Mouse (Mus musculus) hindbrain, embryonic 16.5 days (tissue): ENCODE measurements around the gene Rusc1. TPM values are rescaled to one million over a fixed set of nuclear protein-coding genes. Genes with fewer than 3 reads are reported as not detected.

Source experiments
- ATAC-seq: fragments of 200-750 bp; cut with Nextera tagmentation; 2 replicates; pipeline ENCODE4 v1.8.0; 2017; ENCODE audit warnings: moderate TSS enrichment, moderate library complexity
- H3K27ac ChIP-seq: fragments of 300-500 bp; sonication (generic); 2 replicates; pipeline ENCODE4 v1.5.1; 2014; ENCODE audit warnings: low read depth, mild to moderate bottlenecking, control low read depth, low read length, moderate library complexity
- H3K27me3 ChIP-seq: fragments of 300-500 bp; sonication (generic); replicated peaks from 2 replicates; pipeline ENCODE4 v1.6.1; 2014; ENCODE audit warnings: low read length; ENCODE audit not compliant: control insufficient read depth, insufficient read depth
- H3K36me3 ChIP-seq: fragments of 300-500 bp; sonication (generic); 2 replicates; pipeline ENCODE4 v1.6.1; 2014; ENCODE audit warnings: mild to moderate bottlenecking, low read length, moderate library complexity, mixed read lengths; ENCODE audit not compliant: control insufficient read depth, insufficient read depth
- H3K4me1 ChIP-seq: fragments of 300-500 bp; sonication (generic); 2 replicates; pipeline ENCODE4 v1.6.1; 2014; ENCODE audit warnings: low read depth, low read length; ENCODE audit not compliant: control insufficient read depth, insufficient read depth
- H3K4me2 ChIP-seq: fragments of 300-500 bp; sonication (generic); 2 replicates; pipeline ENCODE4 v1.6.1; 2014; ENCODE audit warnings: mild to moderate bottlenecking, low read length, control low read depth, moderate library complexity
- H3K4me3 ChIP-seq: fragments of 300-500 bp; sonication (generic); 2 replicates; pipeline ENCODE4 v1.5.1; 2014; ENCODE audit warnings: mild to moderate bottlenecking, low read length, control low read depth, moderate library complexity
- H3K9ac ChIP-seq: fragments of 300-500 bp; sonication (generic); 2 replicates; pipeline ENCODE4 v1.6.1; 2014; ENCODE audit warnings: low read depth, mild to moderate bottlenecking, control low read depth, low read length, moderate library complexity
- H3K9me3 ChIP-seq: fragments of 300-500 bp; sonication (generic); 2 replicates; pipeline ENCODE4 v1.6.1; 2014; ENCODE audit warnings: mild to moderate bottlenecking, low read length, moderate library complexity; ENCODE audit not compliant: control insufficient read depth
- WGBS: fragments of 180-500 bp; shearing (Covaris S2); extraction: QIAGEN DNeasy Blood & Tissue Kit; methylation state at CpG from one replicate; pipeline ENCODE4 v1.1.7; 2014; 5-methylcytosine and 5-hydroxymethylcytosine counted together
- polyA plus RNA-seq: library from polyadenylated mRNA; unstranded; fragments of >200 nt; fragmentation: Nextera tagmentation; extraction: Ambion mirVana; gene quantifications from 2 replicates; pipeline ENCODE4 v1.2.1, GENCODE M21; 2015

Gene Rusc1
- polyA plus RNA-seq, 1 experiment from 2014 or later, result 101 TPM

DNA sequence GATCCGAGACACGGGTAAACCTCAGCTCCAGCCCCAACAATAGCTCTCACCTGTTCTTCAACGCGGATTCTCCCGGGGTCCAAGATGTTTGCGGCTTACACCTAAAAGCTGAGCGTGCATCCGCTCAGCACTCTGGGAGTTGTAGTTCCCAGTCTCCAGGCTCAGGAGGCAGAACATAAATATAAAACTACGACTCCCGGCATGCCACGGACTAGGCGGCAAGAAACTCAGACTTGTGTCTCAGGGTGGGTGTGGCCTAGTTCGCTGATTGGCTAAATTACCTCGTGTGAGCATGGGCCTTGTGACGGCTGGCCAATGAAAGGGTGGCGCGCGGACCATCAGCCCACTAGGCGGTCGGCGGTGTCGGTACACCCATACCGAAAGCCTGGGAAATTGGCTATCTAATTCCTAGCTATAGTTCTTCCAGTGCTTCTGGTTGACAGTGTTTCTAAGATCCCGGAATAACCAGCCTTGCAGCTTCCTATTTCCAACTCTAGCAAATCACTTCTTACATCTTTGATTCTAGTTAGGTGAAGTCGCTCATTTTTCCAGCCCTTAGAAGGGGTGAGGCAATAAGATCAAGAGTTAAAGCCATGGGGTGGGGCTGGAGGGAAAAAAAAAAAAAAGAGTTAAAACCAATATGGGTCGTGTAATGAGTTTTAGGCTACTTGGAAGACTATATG, 8.8 kb upstream of the Rusc1 start, which contains the start of gene Fdps:
Gene Fdps, minus strand, starts transcription at position 148 of the 683 bp plus-strand sequence.
- Histone ChIP-seq H3K9me3 (no peaks in the 10 kb centered on the region), H3K4me3 (peak within 1 kb of the TSS; percentile 62), H3K36me3 (peaks cover 9% of the 10 kb centered on the region), H3K27me3 (no peaks in the 10 kb centered on the region), H3K9ac (peak within 1 kb of the TSS; percentile 72), H3K4me1 (peaks cover 27% of the 10 kb centered on the region), H3K4me2 (peak within 1 kb of the TSS; percentile 87), H3K27ac (peak within 1 kb of the TSS; percentile 86)
- WGBS, result 0% methylated on average over 26 of the region's 26 CpGs
- peak; percentile 99 for ATAC-seq

DNA sequence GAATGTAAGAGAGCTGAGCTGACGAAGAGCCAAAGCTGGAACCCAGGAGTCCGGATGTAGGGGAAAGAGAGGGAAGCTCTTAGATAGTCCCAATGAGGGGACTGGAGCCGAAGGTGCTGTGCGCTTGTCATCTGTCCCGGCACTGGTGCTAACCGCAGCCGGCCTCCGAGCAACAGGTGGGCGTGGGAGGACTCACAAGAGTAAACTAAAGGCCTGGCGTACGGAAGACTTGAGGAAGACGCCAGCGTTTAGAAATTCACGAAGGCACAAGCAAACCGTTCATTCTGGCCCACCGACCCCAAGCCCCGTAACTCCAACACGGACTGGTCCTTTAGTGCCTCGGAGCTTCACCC, 8.3 kb upstream of the Rusc1 start:
- peak; percentile 35 for ATAC-seq
- 0% methylated on average over 19 of the region's 19 CpGs for WGBS

DNA sequence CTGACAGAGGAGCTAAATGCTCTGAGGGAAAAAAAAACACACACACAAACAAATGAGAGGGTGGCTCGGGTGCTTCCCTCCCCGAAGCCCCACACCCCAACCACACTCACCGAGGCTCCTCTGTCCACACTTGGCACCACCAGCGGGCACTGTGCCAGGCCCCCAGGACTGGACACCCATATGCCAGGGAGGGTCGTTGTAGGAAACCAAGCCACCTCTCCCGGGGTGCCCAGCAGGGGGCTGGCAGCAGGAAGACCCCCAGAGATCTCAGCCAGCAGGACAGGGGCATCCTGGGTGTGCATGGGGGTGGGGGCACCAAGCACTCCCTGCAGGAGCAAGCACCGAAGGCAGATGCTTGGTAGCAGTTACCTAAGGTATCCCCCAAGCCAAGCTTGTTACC, 7.7 kb upstream of the Rusc1 start, which contains the start of gene Gm43738:
Gene Gm43738, minus strand, starts transcription at position 289 of the 400 bp plus-strand sequence.
- Histone ChIP-seq H3K4me3 (peak within 1 kb of the TSS; percentile 62), H3K27ac (peak within 1 kb of the TSS; percentile 70), H3K4me2 (peak within 1 kb of the TSS; percentile 87), H3K4me1 (peaks cover 27% of the 10 kb centered on the region), H3K9ac (peak within 1 kb of the TSS; percentile 72), H3K27me3 (no peaks in the 10 kb centered on the region), H3K36me3 (peaks cover 17% of the 10 kb centered on the region), H3K9me3 (no peaks in the 10 kb centered on the region)
- ATAC-seq, result no peak
- WGBS, result 34% methylated on average over 7 of the region's 7 CpGs

More for the DNA sequence above, 8.3 kb upstream of the Rusc1 start:
- Histone ChIP-seq H3K27me3 (no peaks in the 10 kb centered on the region), H3K36me3 (peaks cover 12% of the 10 kb centered on the region), H3K4me1 (peaks cover 27% of the 10 kb centered on the region), H3K4me2 (peak overlapping the region; percentile 87), H3K9me3 (no peaks in the 10 kb centered on the region), H3K4me3 (peak overlapping the region; percentile 62), H3K9ac (peak overlapping the region; percentile 72), H3K27ac (peak overlapping the region; percentile 70)

DNA sequence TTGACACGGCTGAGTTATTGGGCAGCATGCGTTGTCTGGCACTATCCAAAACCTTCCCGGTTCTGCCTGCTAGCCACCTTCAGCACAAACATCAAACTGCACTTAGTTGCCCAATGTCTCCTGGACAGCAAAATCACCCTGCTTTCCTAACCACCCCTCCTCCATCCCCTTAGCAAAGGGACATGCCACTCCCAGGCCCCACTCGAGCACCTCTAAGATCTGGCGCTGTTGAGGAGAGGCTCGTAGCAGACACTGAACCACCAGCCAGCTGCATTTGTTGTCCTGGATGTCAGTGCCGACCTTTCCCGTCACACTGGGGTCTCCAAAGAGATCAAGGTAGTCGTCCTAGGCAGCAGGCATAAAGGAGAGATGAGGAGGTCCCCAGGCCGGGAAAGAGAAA, 910 bp upstream of the Rusc1 start:
- WGBS, result 84% methylated on average over 10 of the region's 10 CpGs
- Histone ChIP-seq H3K9ac (no peak overlapping the region), H3K27ac (no peak overlapping the region), H3K4me3 (no peak overlapping the region), H3K4me1 (peaks cover 15% of the 10 kb centered on the region), H3K4me2 (no peak overlapping the region), H3K9me3 (no peaks in the 10 kb centered on the region), H3K36me3 (peaks cover 24% of the 10 kb centered on the region), H3K27me3 (no peaks in the 10 kb centered on the region)
- no peak for ATAC-seq

DNA sequence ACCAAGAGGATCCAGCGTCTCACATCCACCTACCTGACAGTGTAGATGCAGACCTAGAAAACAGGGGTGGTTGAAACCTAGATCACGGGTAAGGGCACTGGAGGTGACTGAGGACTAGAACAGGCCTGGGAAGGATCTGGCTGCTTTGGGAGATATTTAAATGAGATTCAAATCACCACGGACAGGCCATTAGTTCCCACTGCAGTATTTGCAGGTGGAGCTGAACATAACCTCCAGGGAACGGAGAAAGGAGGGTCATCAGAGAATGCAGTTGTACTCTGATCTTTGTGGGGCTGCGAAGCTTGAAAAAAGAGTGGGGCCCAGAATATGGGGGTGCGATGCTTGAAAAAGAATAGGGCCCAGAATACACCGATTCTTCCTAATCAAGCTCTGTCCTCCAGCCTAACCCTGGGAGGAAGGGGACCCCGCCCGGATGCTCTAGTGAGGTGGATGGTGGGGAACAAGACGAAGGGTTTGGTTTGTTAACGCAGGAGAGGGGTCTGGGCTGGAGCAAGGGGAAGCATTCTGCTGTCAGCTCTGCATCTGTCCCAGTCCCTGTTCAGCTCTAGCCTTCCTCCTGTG, 511 bp downstream of the Rusc1 start:
- H3K9ac ChIP-seq, result peak overlapping the region; percentile 78
- peaks cover 26% of the 10 kb centered on the region for H3K36me3 ChIP-seq

DNA sequence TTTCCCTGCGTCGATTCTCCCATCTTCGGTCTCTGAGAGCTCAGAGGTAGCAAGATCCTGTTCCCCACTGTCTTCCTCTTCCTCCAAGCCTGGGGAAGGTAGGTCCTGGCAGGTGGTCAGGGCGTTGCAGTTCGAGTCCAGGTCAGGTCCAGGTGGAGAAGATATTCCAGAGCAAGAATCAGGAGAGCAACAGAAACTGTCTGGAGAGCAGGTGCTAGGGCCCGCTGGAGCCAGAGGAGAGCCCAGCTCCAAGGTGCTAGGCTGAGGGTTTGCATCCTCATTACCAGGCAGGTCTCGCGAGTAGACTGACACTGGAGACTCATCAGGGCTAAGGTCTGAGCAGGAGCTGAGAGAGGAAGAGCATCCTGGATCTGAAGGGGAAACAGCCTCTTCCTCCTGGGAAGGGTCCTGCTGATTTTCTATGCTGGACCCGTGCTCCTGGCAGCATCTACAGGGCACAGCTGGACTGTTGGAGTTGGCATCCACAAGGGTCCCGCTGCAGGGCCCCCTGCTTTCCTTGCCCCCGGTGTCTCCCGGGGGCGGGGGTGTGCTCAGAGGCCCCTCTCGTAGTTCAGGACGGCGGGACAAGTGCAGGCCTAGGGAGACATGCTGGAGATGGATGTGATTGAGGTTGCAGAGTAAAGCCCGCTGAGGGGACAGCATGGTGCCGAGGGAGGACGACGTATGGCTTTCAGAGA, 1.2 kb downstream of the Rusc1 start:
- peaks cover 29% of the 10 kb centered on the region for H3K36me3 ChIP-seq
- H3K9ac ChIP-seq, result peak overlapping the region; percentile 78
- H3K27ac ChIP-seq, result peak overlapping the region; percentile 9; the same call in 1 of the 2 replicates
- H3K4me1 ChIP-seq, result peaks cover 18% of the 10 kb centered on the region
- ATAC-seq, result no peak
- no peaks in the 10 kb centered on the region for H3K27me3 ChIP-seq
- peak overlapping the region; percentile 95 for H3K4me2 ChIP-seq
- 7% methylated on average over 20 of the region's 20 CpGs for WGBS
- no peaks in the 10 kb centered on the region for H3K9me3 ChIP-seq
- H3K4me3 ChIP-seq, result peak overlapping the region; percentile 70

More for the DNA sequence above, 511 bp downstream of the Rusc1 start:
- 16% methylated on average over 11 of the region's 11 CpGs for WGBS
- peak overlapping the region; percentile 70 for H3K4me3 ChIP-seq
- no peaks in the 10 kb centered on the region for H3K27me3 ChIP-seq
- peaks cover 18% of the 10 kb centered on the region for H3K4me1 ChIP-seq
- peak; percentile 44 for ATAC-seq
- H3K4me2 ChIP-seq, result peak overlapping the region; percentile 95
- H3K9me3 ChIP-seq, result no peaks in the 10 kb centered on the region
- peak overlapping the region; percentile 84 for H3K27ac ChIP-seq

DNA sequence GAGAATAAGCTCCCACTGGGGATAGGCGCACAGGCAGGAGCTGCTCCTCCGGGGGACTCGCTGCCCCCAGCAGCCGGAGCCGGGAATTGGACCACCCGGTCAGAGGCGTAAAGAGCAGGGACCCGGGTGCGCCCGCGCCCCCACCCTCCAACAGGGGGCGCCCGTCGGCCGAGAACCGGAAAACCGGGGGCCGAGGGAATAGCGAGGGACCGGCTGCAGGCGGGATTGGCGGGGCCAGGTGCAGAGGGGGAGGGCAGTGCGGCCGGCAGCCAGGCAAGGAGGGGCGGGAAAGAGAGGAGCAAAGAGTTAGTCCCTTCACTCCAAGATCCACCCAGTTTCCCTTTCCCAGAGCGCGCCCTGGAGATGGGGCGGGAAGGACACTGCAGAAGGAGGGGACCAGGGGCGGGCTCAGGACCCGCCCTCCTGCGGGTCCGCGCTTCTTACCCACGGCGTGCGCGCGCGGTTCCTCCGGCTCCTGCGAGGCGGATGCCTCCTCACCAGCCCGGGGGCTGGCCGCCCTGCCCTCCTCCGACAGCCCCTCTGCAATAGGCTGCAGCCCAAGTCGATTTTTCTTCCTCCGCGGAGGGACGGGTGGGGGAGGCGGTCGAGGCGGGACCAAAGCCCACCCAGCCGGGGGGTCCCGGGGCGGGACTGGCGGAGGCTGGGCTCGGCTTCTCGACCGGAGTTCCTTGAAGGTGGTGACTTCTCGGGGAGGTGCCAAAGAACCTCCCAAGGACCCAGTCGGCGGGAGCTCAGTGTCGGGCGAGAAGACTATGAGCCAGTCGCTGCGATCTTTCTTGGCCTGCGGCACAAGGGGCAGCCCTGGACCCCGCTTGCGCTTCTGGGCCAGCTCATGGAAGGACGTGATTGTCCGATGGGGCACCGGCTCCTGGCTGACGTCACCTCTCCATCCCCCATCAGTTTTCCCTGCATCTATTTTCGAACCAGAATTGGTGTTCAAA, 2.1 kb downstream of the Rusc1 start:
- Histone ChIP-seq H3K27me3 (no peaks in the 10 kb centered on the region), H3K4me1 (peaks cover 18% of the 10 kb centered on the region), H3K9me3 (no peaks in the 10 kb centered on the region), H3K36me3 (peaks cover 26% of the 10 kb centered on the region), H3K4me3 (peak overlapping the region; percentile 70), H3K27ac (peak overlapping the region; percentile 69), H3K9ac (peak overlapping the region; percentile 78), H3K4me2 (peak overlapping the region; percentile 95)
- WGBS, result under 1% methylated on average over 65 of the region's 74 CpGs
- peak; percentile 48 for ATAC-seq

DNA sequence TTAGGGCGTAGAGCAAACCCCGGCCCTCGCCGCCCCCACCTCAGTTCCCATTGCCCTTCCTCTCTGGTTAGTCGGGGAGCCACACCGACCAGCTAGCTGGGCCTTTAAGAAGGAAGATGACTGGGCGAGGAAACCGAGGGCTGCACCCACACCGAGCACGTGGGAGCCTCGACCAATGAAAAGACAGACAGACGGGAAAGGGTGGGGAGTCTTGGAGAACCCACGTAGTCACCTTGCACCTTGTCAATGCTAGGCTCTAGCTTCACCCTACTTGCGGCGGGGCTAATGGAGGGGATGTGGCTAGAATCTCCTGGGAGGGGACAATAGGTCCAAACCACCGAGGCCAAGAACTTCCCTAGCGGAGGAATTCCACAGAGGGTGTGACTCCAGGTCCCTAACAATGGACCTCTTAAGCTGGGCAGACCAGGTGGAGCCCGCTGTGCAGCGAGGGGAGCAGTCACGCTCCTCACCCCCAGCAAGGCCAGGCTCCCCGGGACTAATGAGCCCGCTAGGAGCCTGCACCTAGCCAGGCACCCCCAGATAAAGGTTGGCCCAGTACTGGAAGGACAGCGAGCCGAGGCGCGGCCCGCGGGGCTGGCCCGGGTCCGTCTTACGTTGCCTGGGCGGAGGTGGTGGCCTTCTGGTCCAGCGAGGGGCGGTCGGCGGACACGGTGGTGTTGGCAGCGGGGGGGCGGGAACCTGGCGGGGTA, 3.1 kb downstream of the Rusc1 start:
- WGBS, result under 1% methylated on average over 24 of the region's 40 CpGs

More for the DNA sequence above, 3.1 kb downstream of the Rusc1 start:
- Histone ChIP-seq H3K36me3 (peaks cover 22% of the 10 kb centered on the region), H3K9me3 (no peaks in the 10 kb centered on the region), H3K27ac (peak overlapping the region; percentile 69), H3K4me2 (peak overlapping the region; percentile 95), H3K4me3 (peak overlapping the region; percentile 70), H3K4me1 (peaks cover 18% of the 10 kb centered on the region), H3K27me3 (no peaks in the 10 kb centered on the region), H3K9ac (peak overlapping the region; percentile 78)
- peak; percentile 75 for ATAC-seq
